Mouse (Mus musculus): ENCODE results near the gene Csmd2. TPM values are rescaled to one million over a fixed set of nuclear protein-coding genes. Genes with fewer than 3 reads are reported as not detected.

Gene Csmd2
- polyA plus RNA-seq, 1 experiment from 2014 or later, result not detected

DNA sequence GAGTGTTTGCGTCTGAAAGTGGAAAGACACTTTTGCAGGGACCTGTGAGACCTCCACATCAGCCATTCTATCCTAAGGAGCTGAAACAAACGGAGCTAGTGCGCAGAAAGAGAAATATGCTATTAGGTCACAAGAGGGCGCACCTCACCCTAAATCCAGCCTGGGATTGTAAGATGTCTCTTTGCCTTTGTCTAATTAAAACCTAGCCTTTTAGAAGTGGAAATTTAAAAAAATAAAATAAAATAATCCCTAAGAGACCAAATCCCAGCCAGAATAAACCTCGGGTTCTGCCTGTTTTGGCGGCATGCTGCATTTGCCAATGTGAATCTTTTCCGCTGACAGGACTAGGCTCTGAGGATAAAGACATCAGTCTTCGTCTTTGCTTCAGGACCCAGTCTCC is 625.7 kb downstream of the Csmd2 start:
- Histone ChIP-seq H3K4me3 (ENCODE audit: low read depth, low read length) (no peak overlapping the region), H3K4me2 (ENCODE audit: low read depth, low read length) (no peak overlapping the region), H3K27me3 (ENCODE audit: insufficient read depth, low read length) (peaks cover 5% of the 10 kb centered on the region; the same call in 1 of the 2 replicates), H3K27ac (ENCODE audit: low read depth) (no peak overlapping the region), H3K36me3 (replicated peaks; ENCODE audit: insufficient read depth, low read length) (no peaks in the 10 kb centered on the region), H3K4me1 (ENCODE audit: insufficient read depth) (peaks cover 28% of the 10 kb centered on the region), H3K9me3 (ENCODE audit: low read length) (no peaks in the 10 kb centered on the region), H3K9ac (replicated peaks) (no peak overlapping the region)
- ATAC-seq (no peak), DNase-seq (peak; percentile 56)
- TF ChIP-seq CTCF (IDR thresholded peaks at IDR 0.05; ENCODE audit: low read depth), result peak; percentile 87
- no peak for TF ChIP-seq EP300 (IDR thresholded peaks at IDR 0.05; ENCODE audit: low read depth)
- WGBS (ENCODE audit: insufficient replicate concordance), result 24% methylated on average over 8 of the region's 8 CpGs

DNA sequence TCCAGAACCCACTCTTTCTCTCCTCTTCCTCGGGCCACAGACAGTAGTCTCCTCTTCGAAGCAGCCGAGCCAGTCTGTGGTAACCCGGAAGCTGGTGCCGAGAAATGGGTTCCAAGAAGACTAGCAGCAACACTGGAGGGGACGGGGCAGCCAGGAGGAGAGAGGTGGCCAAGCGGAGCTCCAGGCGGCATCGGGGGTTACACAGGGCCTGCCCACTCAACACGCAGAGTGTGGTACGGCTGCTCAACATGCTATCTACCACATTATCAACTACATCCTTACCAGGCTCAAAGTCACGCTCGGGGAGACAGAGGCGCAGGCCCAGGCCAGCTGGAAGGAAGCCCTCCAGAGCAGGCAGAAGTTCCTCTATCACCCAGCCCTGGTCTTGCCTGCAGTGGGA is 628.1 kb downstream of the Csmd2 start:
- Histone ChIP-seq H3K4me3 (ENCODE audit: low read depth, low read length) (0 out of 2 replicates have a peak overlapping the region, but pooled peaks have one; percentile 2), H3K36me3 (replicated peaks; ENCODE audit: insufficient read depth, low read length) (no peaks in the 10 kb centered on the region), H3K4me2 (ENCODE audit: low read depth, low read length) (peak overlapping the region; percentile 38; the same call in 1 of the 2 replicates), H3K4me1 (ENCODE audit: insufficient read depth) (peaks cover 18% of the 10 kb centered on the region), H3K27ac (ENCODE audit: low read depth) (no peak overlapping the region), H3K9ac (replicated peaks) (no peak overlapping the region), H3K9me3 (ENCODE audit: low read length) (no peaks in the 10 kb centered on the region), H3K27me3 (ENCODE audit: insufficient read depth, low read length) (peaks cover 5% of the 10 kb centered on the region; the same call in 1 of the 2 replicates)
- no peak for TF ChIP-seq EP300 (IDR thresholded peaks at IDR 0.05; ENCODE audit: low read depth)
- TF ChIP-seq CTCF (IDR thresholded peaks at IDR 0.05; ENCODE audit: low read depth), result no peak
- 35% methylated on average over 14 of the region's 14 CpGs for WGBS (ENCODE audit: insufficient replicate concordance)
- DNase-seq (no peak), ATAC-seq (no peak)

Other genes with a start within 250 kb of the Csmd2 start
- not detected in 2 replicates for gene CK137956, start 16.9 kb upstream of the Csmd2 start, polyA plus RNA-seq (2015; fragmentation: Nextera tagmentation; extraction: Ambion mirVana)

All from liver, postnatal 0 days (tissue).